Mouse (Mus musculus) liver, adult 2 months (tissue): ENCODE results near the gene Nmt1. TPM values are rescaled to one million over a fixed set of nuclear protein-coding genes. Genes with fewer than 3 reads are reported as not detected.

Source experiments
- DNase-seq: peaks from one replicate; pipeline ENCODE4 v3.0.0-alpha.2; 2011; ENCODE audit warnings: low read depth, low spot score; ENCODE audit errors: extremely low read depth
- H3K27ac ChIP-seq: fragments of 200-500 bp; replicated peaks from 2 replicates; pipeline ENCODE4 v1.5.1; 2012; ENCODE audit warnings: low read depth, mild to moderate bottlenecking, control low read depth, inconsistent platforms, low read length; ENCODE audit not compliant: insufficient read depth
- H3K27me3 ChIP-seq: fragments of 200-500 bp; 2 replicates; pipeline ENCODE4 v1.6.1; 2012; ENCODE audit warnings: mild to moderate bottlenecking, moderate library complexity, low read length, inconsistent platforms; ENCODE audit not compliant: control insufficient read depth, insufficient read depth
- H3K36me3 ChIP-seq: fragments of 200-500 bp; 2 replicates; pipeline ENCODE4 v1.6.1; 2012; ENCODE audit warnings: low read length, inconsistent platforms; ENCODE audit not compliant: control insufficient read depth, insufficient read depth
- H3K4me1 ChIP-seq: fragments of 200-500 bp; 2 replicates; pipeline ENCODE4 v1.6.1; 2011; ENCODE audit warnings: low read length; ENCODE audit not compliant: control insufficient read depth, insufficient read depth
- H3K4me3 ChIP-seq: fragments of 200-500 bp; 2 replicates; pipeline ENCODE4 v1.5.1; 2011; ENCODE audit warnings: low read depth, mild to moderate bottlenecking, control low read depth, low read length, moderate library complexity; ENCODE audit not compliant: insufficient read depth
- H3K79me2 ChIP-seq: fragments of 200-500 bp; 2 replicates; pipeline ENCODE4 v1.6.1; 2012; ENCODE audit warnings: inconsistent platforms, mild to moderate bottlenecking, low read length, moderate library complexity; ENCODE audit not compliant: control insufficient read depth, insufficient read depth
- H3K9ac ChIP-seq: fragments of 200-500 bp; 2 replicates; pipeline ENCODE4 v1.6.1; 2012; ENCODE audit warnings: low read depth, mild to moderate bottlenecking, control low read depth, inconsistent platforms, low read length
- CTCF ChIP-seq: fragments of 200-500 bp; IDR thresholded peaks from 2 replicates; pipeline ENCODE4 v1.5.1; 2011; ENCODE audit warnings: low read depth, low read length, control low read depth
- POLR2A ChIP-seq: fragments of 200-500 bp; IDR thresholded peaks from 2 replicates; pipeline ENCODE4 v1.6.1; 2011; ENCODE audit warnings: low read length, control low read depth; ENCODE audit not compliant: insufficient read depth; ENCODE audit errors: extremely low read depth
- WGBS: fragments of 180-500 bp; shearing (Covaris S2); methylation state at CpG from one replicate; pipeline ENCODE4 v1.1.7; 2018; 5-methylcytosine and 5-hydroxymethylcytosine counted together
- polyA plus RNA-seq: library from polyadenylated mRNA; depleted of rRNA; stranded (reverse); fragments of >200 nt; gene quantifications from 2 replicates; pipeline ENCODE4 v1.2.3, GENCODE M21; 2012
- total RNA-seq: library from RNA; depleted of rRNA; stranded (reverse); fragments of >200 nt; gene quantifications from 2 replicates; pipeline ENCODE4 v1.2.3, GENCODE M21; 2014

Gene Nmt1
- total and polyA plus RNA-seq, 2 experiments = 16.8 to 34.1 TPM

DNA sequence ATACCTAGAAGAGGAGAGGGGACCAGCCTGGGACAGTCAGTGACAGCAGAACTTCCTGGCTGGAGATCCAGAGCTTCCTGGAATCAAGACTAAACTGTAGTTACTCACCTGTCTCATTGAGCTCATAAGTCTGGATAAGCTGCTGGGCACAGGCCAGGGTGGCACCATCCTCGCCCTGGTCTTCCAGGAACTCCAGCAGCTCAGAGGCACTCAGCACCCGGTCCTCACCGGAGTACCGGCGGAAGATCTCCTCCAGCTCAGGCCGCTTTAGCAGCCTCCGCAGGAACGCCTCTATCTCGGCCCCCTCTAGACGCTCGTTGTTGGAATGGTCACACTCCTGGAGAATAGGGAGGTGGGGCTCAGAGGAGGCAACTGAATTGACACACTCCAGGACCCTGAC is 50.1 kb downstream of the Nmt1 start:
- no peaks in the 10 kb centered on the region for H3K79me2 ChIP-seq
- H3K4me1 ChIP-seq = no peaks in the 10 kb centered on the region
- no peak overlapping the region for H3K27ac ChIP-seq
- H3K27me3 ChIP-seq = peaks cover 6% of the 10 kb centered on the region
- WGBS = 88% methylated on average over 11 of the region's 11 CpGs
- TF ChIP-seq CTCF (no peak), POLR2A (no peak)
- no peak overlapping the region for H3K9ac ChIP-seq
- H3K4me3 ChIP-seq = no peak overlapping the region
- no peaks in the 10 kb centered on the region for H3K36me3 ChIP-seq
- DNase-seq = no peak

DNA sequence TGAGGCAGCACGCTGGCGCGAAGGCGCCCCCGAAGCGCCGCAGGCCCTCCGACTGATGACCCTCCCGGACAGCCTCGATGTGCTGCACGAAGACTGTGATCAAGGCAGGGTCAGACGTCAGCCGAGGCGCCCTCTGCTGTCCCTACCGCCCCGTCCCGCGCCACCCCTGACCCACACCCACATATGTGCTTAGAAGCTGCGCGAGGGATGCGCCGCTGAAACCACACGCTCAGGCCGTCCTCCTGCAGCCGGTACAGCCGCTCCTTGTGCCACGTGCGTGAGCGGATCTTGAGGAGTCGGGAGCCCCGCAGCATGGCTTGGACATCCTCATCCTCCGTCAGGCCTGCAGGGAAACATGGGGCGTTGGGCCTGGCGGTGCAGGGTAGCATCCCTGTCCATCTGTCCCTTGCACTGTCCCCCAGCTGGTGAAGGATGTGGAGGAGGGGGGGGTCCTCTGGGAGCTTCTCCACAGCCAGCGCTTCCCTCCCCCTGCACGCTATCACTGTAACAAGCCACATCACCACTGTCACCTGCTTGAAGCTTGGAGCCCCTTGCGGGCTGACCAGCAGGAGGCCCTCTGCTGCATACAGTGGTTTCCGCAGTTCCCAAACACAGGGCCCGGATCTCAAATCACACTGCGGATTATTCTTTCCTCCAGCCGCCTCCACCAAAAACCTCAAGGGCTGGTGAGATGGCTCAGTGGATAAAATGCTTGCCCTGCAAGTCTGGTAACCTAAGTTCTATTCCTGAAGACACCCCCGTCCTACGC is 52.5 kb downstream of the Nmt1 start:
- TF ChIP-seq CTCF (0 out of 2 replicates have a peak, but pooled peaks have one; percentile 6), POLR2A (no peak)
- no peak overlapping the region for H3K27ac ChIP-seq
- H3K36me3 ChIP-seq = no peaks in the 10 kb centered on the region
- DNase-seq = no peak
- H3K27me3 ChIP-seq = peaks cover 6% of the 10 kb centered on the region
- no peak overlapping the region for H3K9ac ChIP-seq
- WGBS = 10% methylated on average over 43 of the region's 43 CpGs
- no peak overlapping the region for H3K4me3 ChIP-seq
- no peaks in the 10 kb centered on the region for H3K79me2 ChIP-seq
- H3K4me1 ChIP-seq = no peaks in the 10 kb centered on the region

DNA sequence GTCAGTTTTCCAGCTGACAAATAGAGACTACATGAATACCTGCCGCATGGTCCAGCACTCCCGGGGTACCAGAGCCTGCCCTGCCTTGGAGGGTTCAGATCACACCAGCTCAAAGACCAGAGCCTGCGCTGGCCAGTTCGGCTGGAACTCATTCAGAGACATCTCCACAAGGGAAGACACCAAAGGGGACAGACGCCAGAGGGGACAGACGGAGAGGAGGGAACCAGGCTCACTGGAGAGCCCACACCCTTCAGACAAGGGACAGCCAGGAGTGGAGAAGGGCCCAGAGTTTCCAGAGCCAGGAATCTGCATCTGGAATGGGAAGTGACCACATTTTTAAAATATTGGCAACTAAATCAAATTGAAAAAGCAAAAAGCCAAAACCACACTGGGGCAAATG is 53.6 kb downstream of the Nmt1 start:
- no peak for DNase-seq
- H3K79me2 ChIP-seq = no peaks in the 10 kb centered on the region
- no peaks in the 10 kb centered on the region for H3K36me3 ChIP-seq
- no peak overlapping the region for H3K4me3 ChIP-seq
- H3K27me3 ChIP-seq = peaks cover 6% of the 10 kb centered on the region
- H3K9ac ChIP-seq = no peak overlapping the region
- TF ChIP-seq POLR2A = no peak
- no peak for TF ChIP-seq CTCF
- H3K27ac ChIP-seq = no peak overlapping the region
- no peaks in the 10 kb centered on the region for H3K4me1 ChIP-seq
- 74% methylated on average over 6 of the region's 6 CpGs for WGBS

DNA sequence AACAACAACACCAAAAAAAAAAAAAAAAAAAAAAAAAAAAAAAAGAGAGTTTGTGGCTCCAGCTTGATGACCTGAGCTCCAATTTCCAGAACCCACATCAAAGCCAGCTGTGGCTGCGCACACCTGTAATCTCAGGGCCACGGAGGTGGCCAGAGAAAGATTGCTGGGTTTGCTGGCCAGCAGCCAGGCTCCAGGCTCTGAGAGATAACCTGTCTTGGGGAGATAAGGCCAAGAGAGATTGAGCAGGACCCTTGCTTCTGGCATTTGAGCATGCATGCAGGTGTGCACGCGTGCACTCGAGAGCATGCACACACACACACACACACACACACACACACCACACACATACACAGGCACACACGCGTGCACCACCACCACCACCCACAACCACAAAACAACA is 65.3 kb downstream of the Nmt1 start:
- DNase-seq = no peak
- no peak overlapping the region for H3K9ac ChIP-seq
- no peaks in the 10 kb centered on the region for H3K27me3 ChIP-seq
- no peaks in the 10 kb centered on the region for H3K36me3 ChIP-seq
- no peaks in the 10 kb centered on the region for H3K79me2 ChIP-seq
- TF ChIP-seq POLR2A = no peak
- TF ChIP-seq CTCF = no peak
- H3K27ac ChIP-seq = no peak overlapping the region
- H3K4me3 ChIP-seq = no peak overlapping the region
- H3K4me1 ChIP-seq = no peaks in the 10 kb centered on the region
- WGBS = 79% methylated on average over 7 of the region's 7 CpGs

DNA sequence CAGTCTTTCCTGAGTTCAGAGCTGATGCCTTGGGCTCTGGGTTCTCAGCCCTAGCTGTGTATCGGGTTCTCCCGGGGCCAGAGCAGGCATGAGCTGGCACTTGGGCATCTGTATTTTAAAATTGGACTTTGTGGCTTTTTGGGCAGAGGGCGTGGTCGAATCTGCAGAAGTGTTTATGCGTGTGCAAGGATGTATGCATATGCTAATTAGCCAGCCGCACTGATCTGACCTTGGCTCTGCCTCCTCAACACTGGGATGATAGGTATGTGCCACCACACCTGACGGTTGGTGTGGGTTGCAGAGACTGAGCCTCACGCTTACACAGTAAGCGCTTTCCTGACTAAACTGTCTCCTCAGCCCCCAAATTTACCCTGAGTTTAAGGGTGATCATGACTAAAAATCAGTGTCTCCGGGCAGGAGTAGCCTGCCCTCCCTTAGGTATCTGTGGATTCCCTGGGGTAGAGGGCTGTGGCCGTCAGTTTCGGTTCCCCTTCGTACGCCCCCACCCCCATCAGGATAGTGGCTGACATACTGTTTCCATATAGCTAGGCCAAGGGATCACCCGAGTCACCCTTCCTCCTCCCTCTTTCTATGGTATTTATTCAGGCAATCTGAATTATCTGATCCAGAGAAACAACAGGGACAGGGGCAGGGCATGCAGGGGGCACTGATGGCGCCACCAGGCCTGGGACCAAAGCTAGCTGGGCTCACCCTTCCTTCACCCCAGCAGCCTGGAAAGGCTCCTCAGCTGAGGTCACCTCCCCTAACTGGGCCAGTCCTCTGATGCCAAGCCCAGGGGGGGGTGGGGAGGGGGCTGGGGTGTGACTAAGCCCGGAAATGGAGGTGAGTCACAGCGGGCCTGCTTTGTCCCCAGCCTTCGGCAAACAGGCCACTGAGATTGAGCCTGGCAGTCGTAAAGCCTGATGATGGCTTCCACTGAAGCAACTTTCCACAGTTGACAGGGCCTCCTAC is 66.2 kb downstream of the Nmt1 start:
- no peak overlapping the region for H3K4me3 ChIP-seq
- H3K79me2 ChIP-seq = no peaks in the 10 kb centered on the region
- H3K4me1 ChIP-seq = no peaks in the 10 kb centered on the region
- no peak overlapping the region for H3K27ac ChIP-seq
- no peak overlapping the region for H3K9ac ChIP-seq
- no peak for TF ChIP-seq CTCF
- TF ChIP-seq POLR2A = no peak
- 81% methylated on average over 20 of the region's 20 CpGs for WGBS
- no peaks in the 10 kb centered on the region for H3K27me3 ChIP-seq
- H3K36me3 ChIP-seq = no peaks in the 10 kb centered on the region
- no peak for DNase-seq
